Mouse (Mus musculus): Measurements from ENCODE around the gene Gm45837. TPM values are rescaled to one million over a fixed set of nuclear protein-coding genes. Genes with fewer than 3 reads are reported as not detected.

Gm45837 gene
- polyA plus RNA-seq, 1 experiment from 2014 or later = 4.0 TPM

DNA sequence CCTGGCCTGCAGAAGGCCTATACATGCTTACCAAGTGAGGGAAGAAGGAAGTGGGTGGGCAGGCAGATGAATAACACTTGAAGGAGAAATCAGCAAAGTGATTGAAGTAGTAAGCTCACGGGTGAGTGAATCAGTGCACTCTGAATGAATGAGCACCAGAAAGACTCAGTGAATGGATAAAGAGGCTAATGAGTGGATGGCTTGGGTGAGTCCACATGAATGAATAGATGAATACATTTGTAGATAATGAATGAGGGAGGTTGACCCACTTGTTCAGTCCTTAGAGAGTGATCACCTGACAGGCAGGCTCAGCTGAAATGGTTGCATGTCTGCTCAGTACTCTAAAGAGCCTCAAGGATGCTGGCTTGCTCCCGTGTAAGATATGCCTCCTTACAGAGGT lies 112.5 kb downstream of the Gm45837 start:
- no peaks in the 10 kb centered on the region for H3K9me3 ChIP-seq (replicated peaks; ENCODE audit: control insufficient read depth, low read length)
- WGBS (ENCODE audit: insufficient replicate concordance) = 38% methylated on average over 2 of the region's 2 CpGs
- no peak overlapping the region for H3K4me2 ChIP-seq (ENCODE audit: low read depth, low read length)

DNA sequence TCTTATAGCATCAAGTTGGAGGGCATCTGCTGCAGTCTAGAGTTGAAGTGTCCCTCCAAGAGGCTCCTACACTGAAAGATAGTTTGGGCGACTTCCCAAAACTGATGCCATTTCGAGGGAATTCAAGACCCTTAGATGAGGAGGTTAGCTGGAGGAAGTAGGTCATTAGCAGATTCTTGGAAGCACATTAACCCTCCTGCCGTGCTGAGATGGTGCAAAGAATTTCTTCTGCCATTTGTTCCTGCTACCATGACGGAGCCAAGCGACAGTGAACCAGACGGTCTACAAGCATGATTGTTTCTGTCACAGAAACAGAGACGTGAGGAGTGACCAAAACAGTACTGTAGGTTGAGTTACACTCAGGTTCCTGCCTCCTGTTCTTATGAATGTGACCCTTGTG lies 115.8 kb downstream of the Gm45837 start:
- Histone ChIP-seq H3K4me1 (ENCODE audit: control insufficient read depth, low read depth, low read length) (no peaks in the 10 kb centered on the region), H3K4me3 (ENCODE audit: low read depth, low read length) (no peak overlapping the region), H3K27me3 (ENCODE audit: control insufficient read depth, insufficient read depth, low read depth, low read length) (no peaks in the 10 kb centered on the region), H3K9ac (ENCODE audit: low read depth, low read length) (no peak overlapping the region), H3K36me3 (ENCODE audit: control insufficient read depth, insufficient read depth) (no peaks in the 10 kb centered on the region), H3K27ac (ENCODE audit: low read length) (no peak overlapping the region), H3K4me2 (ENCODE audit: low read depth, low read length) (no peak overlapping the region), H3K9me3 (replicated peaks; ENCODE audit: control insufficient read depth, low read length) (no peaks in the 10 kb centered on the region)
- 57% methylated on average over 7 of the region's 7 CpGs for WGBS (ENCODE audit: insufficient replicate concordance)
- no peak for ATAC-seq (ENCODE audit: low read depth)

More for the DNA sequence above, 112.5 kb downstream of the Gm45837 start:
- ATAC-seq (ENCODE audit: low read depth) = no peak
- H3K4me1 ChIP-seq (ENCODE audit: control insufficient read depth, low read depth, low read length) = no peaks in the 10 kb centered on the region
- no peaks in the 10 kb centered on the region for H3K27me3 ChIP-seq (ENCODE audit: control insufficient read depth, insufficient read depth, low read depth, low read length)
- no peak overlapping the region for H3K4me3 ChIP-seq (ENCODE audit: low read depth, low read length)
- H3K36me3 ChIP-seq (ENCODE audit: control insufficient read depth, insufficient read depth) = no peaks in the 10 kb centered on the region
- no peak overlapping the region for H3K9ac ChIP-seq (ENCODE audit: low read depth, low read length)
- no peak overlapping the region for H3K27ac ChIP-seq (ENCODE audit: low read length)

DNA sequence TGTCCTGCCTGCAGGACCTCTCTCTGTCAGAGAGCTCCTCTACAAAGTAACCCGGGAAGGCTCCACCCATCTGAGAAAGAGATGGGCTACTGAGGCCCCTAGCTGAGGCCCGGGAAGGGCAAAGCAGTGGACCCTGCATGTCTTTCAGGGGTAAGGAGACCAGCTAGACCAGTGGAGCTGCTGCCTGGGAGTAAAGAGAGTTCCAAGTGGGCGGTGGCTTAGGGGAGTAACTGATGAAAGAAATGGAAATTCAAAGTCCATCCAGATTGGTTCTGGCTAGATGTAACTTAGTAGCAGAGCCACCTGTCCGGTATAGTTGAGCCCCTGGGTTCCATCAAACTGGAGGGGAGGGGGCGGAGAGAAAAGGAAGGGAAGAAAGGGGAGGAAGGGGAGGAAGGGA lies 123.7 kb downstream of the Gm45837 start:
- Histone ChIP-seq H3K4me1 (ENCODE audit: control insufficient read depth, low read depth, low read length) (no peaks in the 10 kb centered on the region), H3K4me2 (ENCODE audit: low read depth, low read length) (no peak overlapping the region), H3K9ac (ENCODE audit: low read depth, low read length) (no peak overlapping the region), H3K27me3 (ENCODE audit: control insufficient read depth, insufficient read depth, low read depth, low read length) (no peaks in the 10 kb centered on the region), H3K36me3 (ENCODE audit: control insufficient read depth, insufficient read depth) (no peaks in the 10 kb centered on the region), H3K27ac (ENCODE audit: low read length) (no peak overlapping the region), H3K4me3 (ENCODE audit: low read depth, low read length) (no peak overlapping the region), H3K9me3 (replicated peaks; ENCODE audit: control insufficient read depth, low read length) (no peaks in the 10 kb centered on the region)
- 30% methylated on average over 5 of the region's 5 CpGs for WGBS (ENCODE audit: insufficient replicate concordance)
- ATAC-seq (ENCODE audit: low read depth) = no peak

- no peak for ATAC-seq (ENCODE audit: low read depth)
- H3K27ac ChIP-seq (ENCODE audit: low read length) = no peak overlapping the region
- H3K27me3 ChIP-seq (ENCODE audit: control insufficient read depth, insufficient read depth, low read depth, low read length) = no peaks in the 10 kb centered on the region
- H3K36me3 ChIP-seq (ENCODE audit: control insufficient read depth, insufficient read depth) = no peaks in the 10 kb centered on the region
- no peak overlapping the region for H3K4me3 ChIP-seq (ENCODE audit: low read depth, low read length)
- no peaks in the 10 kb centered on the region for H3K9me3 ChIP-seq (replicated peaks; ENCODE audit: control insufficient read depth, low read length)
- H3K4me2 ChIP-seq (ENCODE audit: low read depth, low read length) = no peak overlapping the region
- no peaks in the 10 kb centered on the region for H3K4me1 ChIP-seq (ENCODE audit: control insufficient read depth, low read depth, low read length)
- WGBS (ENCODE audit: insufficient replicate concordance) = 73% methylated on average over 10 of the region's 10 CpGs
- H3K9ac ChIP-seq (ENCODE audit: low read depth, low read length) = no peak overlapping the region
Measured at GRCm38 (mm10) chr7:101535102-101535501, 124.4 kb downstream of the Gm45837 start.

- no peak overlapping the region for H3K4me2 ChIP-seq (ENCODE audit: low read depth, low read length)
- H3K9ac ChIP-seq (ENCODE audit: low read depth, low read length) = no peak overlapping the region
- H3K27me3 ChIP-seq (ENCODE audit: control insufficient read depth, insufficient read depth, low read depth, low read length) = no peaks in the 10 kb centered on the region
- no peak overlapping the region for H3K4me3 ChIP-seq (ENCODE audit: low read depth, low read length)
- WGBS (ENCODE audit: insufficient replicate concordance) = 57% methylated on average over 5 of the region's 5 CpGs
- no peaks in the 10 kb centered on the region for H3K9me3 ChIP-seq (replicated peaks; ENCODE audit: control insufficient read depth, low read length)
- no peak for ATAC-seq (ENCODE audit: low read depth)
- H3K27ac ChIP-seq (ENCODE audit: low read length) = no peak overlapping the region
- H3K4me1 ChIP-seq (ENCODE audit: control insufficient read depth, low read depth, low read length) = no peaks in the 10 kb centered on the region
- no peaks in the 10 kb centered on the region for H3K36me3 ChIP-seq (ENCODE audit: control insufficient read depth, insufficient read depth)
Measured at GRCm38 (mm10) chr7:101535517-101535916, 124.8 kb downstream of the Gm45837 start.

DNA sequence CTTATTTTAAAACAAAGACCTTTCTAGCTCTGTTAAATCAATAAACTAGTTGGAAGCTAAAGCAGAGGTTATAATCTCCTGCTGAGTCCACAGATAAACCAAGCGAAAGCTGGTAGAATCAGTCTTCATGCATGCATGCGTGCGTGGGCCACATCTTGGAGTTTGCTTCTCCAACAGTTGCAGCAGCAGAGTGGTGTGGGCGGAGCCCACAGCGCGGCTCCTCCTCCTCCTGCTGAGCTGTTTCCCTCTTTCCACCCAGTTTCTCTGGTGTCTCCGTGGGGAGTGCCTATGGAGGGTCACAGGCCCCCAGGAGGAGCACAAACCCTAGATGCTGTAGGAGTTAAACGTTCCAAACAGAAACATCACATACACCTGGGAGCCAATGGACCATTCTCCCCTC lies 126.9 kb downstream of the Gm45837 start:
- ATAC-seq (ENCODE audit: low read depth) = no peak

DNA sequence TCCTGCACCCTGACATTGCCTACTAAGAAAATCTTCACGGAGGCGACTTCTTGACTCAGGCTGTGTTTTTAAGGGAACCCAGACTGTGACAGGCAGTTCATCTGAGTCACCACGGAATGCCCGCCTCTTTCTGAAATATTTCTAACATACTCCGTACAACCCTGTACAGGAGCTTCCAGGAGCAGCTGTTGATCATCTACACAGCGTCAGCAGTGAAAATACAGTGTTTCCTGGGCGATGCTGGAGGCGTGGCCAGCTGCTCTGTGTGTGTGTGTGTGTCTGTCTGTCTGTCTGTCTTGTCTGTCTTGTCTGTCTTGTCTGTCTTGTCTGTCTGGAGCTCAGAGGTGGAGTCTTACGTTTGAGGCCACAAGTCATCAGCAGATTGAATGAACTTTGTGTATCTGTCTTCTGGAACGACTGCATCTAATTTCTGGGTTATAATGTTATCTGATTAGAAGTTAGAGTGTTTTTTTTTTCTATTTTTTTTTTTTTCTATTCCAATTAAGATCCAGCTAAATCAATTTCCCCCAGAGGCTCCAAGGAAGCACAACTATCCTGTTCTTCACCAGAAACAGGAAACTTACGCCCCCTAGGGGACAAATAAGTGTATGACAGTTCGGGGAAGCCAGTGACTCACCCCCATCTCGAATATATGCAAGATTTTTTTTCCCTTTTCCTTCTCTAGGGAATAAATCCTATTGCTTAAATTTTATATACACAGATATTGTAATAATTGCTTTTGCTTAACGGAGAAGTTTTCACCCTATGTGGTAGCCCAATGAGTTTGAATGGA lies 127.7 kb downstream of the Gm45837 start:
- no peaks in the 10 kb centered on the region for H3K27me3 ChIP-seq (ENCODE audit: control insufficient read depth, insufficient read depth, low read depth, low read length)
- H3K9me3 ChIP-seq (replicated peaks; ENCODE audit: control insufficient read depth, low read length) = no peaks in the 10 kb centered on the region
- 34% methylated on average over 14 of the region's 14 CpGs for WGBS (ENCODE audit: insufficient replicate concordance)
- ATAC-seq (ENCODE audit: low read depth) = no peak
- no peaks in the 10 kb centered on the region for H3K36me3 ChIP-seq (ENCODE audit: control insufficient read depth, insufficient read depth)
- H3K4me1 ChIP-seq (ENCODE audit: control insufficient read depth, low read depth, low read length) = no peaks in the 10 kb centered on the region
- no peak overlapping the region for H3K27ac ChIP-seq (ENCODE audit: low read length)
- H3K4me3 ChIP-seq (ENCODE audit: low read depth, low read length) = no peak overlapping the region
- no peak overlapping the region for H3K9ac ChIP-seq (ENCODE audit: low read depth, low read length)
- H3K4me2 ChIP-seq (ENCODE audit: low read depth, low read length) = no peak overlapping the region

More for the DNA sequence above, 126.9 kb downstream of the Gm45837 start:
- Histone ChIP-seq H3K27me3 (ENCODE audit: control insufficient read depth, insufficient read depth, low read depth, low read length) (no peaks in the 10 kb centered on the region), H3K36me3 (ENCODE audit: control insufficient read depth, insufficient read depth) (no peaks in the 10 kb centered on the region), H3K4me3 (ENCODE audit: low read depth, low read length) (no peak overlapping the region), H3K4me2 (ENCODE audit: low read depth, low read length) (no peak overlapping the region), H3K4me1 (ENCODE audit: control insufficient read depth, low read depth, low read length) (no peaks in the 10 kb centered on the region), H3K27ac (ENCODE audit: low read length) (no peak overlapping the region), H3K9ac (ENCODE audit: low read depth, low read length) (no peak overlapping the region), H3K9me3 (replicated peaks; ENCODE audit: control insufficient read depth, low read length) (no peaks in the 10 kb centered on the region)
- WGBS (ENCODE audit: insufficient replicate concordance) = 35% methylated on average over 8 of the region's 8 CpGs

DNA sequence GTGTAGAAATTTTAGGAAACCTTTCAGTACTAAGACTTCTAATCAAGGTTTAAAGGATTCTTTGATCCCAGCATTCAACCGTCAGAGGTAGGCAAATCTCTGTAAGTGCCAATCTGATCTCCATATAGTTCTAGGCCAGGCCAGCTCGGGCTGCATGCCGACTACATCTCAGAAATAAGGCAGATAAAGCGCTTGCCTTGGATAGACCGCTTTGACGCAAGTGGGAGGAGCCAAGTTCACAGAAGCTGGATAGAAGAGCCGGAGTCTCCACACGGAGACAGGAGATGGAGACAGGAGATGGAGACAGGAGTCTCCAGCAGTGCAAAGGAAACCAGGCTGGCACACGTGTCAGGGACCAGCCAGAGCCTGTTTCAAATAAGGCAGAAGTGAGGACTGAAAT lies 129.1 kb downstream of the Gm45837 start:
- Histone ChIP-seq H3K4me3 (ENCODE audit: low read depth, low read length) (no peak overlapping the region), H3K36me3 (ENCODE audit: control insufficient read depth, insufficient read depth) (no peaks in the 10 kb centered on the region), H3K4me2 (ENCODE audit: low read depth, low read length) (no peak overlapping the region), H3K27me3 (ENCODE audit: control insufficient read depth, insufficient read depth, low read depth, low read length) (no peaks in the 10 kb centered on the region), H3K9ac (ENCODE audit: low read depth, low read length) (no peak overlapping the region), H3K27ac (ENCODE audit: low read length) (no peak overlapping the region), H3K4me1 (ENCODE audit: control insufficient read depth, low read depth, low read length) (no peaks in the 10 kb centered on the region), H3K9me3 (replicated peaks; ENCODE audit: control insufficient read depth, low read length) (no peaks in the 10 kb centered on the region)
- WGBS (ENCODE audit: insufficient replicate concordance) = 43% methylated on average over 9 of the region's 9 CpGs
- no peak for ATAC-seq (ENCODE audit: low read depth)

DNA sequence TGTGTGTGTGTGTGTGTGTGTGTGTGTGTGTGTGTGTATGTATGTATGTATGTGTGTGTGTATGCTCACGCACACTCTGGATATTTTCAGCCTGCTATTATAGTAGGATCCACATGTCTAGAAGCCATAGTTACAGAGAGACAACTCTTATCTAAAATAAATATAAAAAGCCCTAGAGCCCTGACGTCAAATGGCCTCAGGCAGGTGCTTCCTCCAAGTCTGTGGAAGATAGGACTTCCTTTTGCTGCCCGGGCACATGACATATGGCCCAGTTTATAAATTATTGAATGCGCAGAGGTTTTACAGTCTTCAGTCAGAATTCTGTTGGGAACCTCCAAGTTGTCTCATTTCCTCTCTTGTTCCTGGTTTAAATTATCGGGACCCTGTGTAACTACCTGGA lies 130.0 kb downstream of the Gm45837 start:
- no peak for ATAC-seq (ENCODE audit: low read depth)
- Histone ChIP-seq H3K36me3 (ENCODE audit: control insufficient read depth, insufficient read depth) (no peaks in the 10 kb centered on the region), H3K9ac (ENCODE audit: low read depth, low read length) (no peak overlapping the region), H3K4me1 (ENCODE audit: control insufficient read depth, low read depth, low read length) (no peaks in the 10 kb centered on the region), H3K4me3 (ENCODE audit: low read depth, low read length) (no peak overlapping the region), H3K9me3 (replicated peaks; ENCODE audit: control insufficient read depth, low read length) (no peaks in the 10 kb centered on the region), H3K27ac (ENCODE audit: low read length) (no peak overlapping the region), H3K4me2 (ENCODE audit: low read depth, low read length) (no peak overlapping the region), H3K27me3 (ENCODE audit: control insufficient read depth, insufficient read depth, low read depth, low read length) (no peaks in the 10 kb centered on the region)
- WGBS (ENCODE audit: insufficient replicate concordance) = 30% methylated on average over 5 of the region's 5 CpGs
